Mouse (Mus musculus): ENCODE measurements around the gene Esrrg.

Gene Esrrg

DNA sequence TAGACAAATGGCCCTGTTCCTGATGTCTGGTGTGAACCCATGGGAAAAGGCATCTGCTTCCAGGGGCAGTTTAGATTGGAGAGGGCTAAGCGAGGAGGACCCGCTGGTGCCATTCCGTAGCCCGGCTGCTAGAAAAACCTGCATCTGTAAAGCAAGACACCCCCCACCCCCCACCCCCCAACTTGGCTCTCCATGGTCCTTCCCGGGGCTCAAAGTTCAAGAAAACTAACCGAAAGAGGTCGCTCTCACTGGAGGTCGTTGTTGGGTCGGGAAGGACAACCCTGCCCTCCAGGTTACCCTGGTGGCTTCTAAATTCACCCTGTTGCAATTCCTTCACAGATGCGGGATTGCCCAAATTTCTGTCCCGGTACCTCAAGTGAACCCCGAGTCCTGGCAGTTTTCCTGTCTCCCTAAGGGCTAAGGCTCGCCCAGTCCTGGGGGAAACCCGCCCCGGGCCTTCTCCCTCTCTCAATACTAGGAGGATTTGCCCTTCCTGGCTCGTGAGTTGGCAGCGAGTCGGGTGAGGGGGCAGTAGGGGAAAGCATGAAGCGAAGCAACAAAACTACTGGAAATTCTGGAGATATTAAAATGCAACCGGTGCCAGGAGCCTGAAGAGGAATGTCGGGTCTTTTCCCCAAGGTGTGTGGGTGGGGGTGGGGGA is at the start of gene Esrrg:
TSS of gene Esrrg (plus strand) at position 531 of the 661 bp plus-strand sequence.
- no peak for DNase-seq (ENCODE audit: low read depth, low spot score)
- peaks cover 4% of the 10 kb centered on the region for H3K27me3 ChIP-seq (ENCODE audit: control insufficient read depth, insufficient read depth, low read length, poor library complexity, severe bottlenecking)
- no peaks in the 10 kb centered on the region for H3K36me3 ChIP-seq (ENCODE audit: control insufficient read depth, insufficient read depth, low read length, poor library complexity, severe bottlenecking)

DNA sequence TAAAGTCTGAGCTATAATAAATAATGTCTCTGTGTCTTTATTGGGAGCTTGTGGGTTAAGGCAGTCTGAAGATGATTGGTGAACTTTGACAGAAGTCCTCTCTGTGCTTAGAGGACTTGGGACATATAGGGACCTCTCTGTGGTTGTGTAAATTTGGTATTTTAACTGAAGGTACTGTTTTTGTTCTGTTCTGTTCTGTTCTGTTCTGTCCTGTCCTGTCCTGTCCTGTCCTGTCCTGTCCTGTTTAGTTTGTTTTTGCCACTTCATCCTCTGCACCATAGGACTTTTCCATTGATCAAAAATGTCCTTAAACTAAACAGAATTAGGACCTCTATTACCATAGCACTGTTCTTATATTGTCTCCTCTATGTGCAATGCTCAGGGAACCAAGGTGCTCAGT is 24.6 kb upstream of the Esrrg start:
- DNase-seq (ENCODE audit: low read depth, low spot score) = no peak
- no peaks in the 10 kb centered on the region for H3K36me3 ChIP-seq (ENCODE audit: control insufficient read depth, insufficient read depth, low read length, poor library complexity, severe bottlenecking)
- no peaks in the 10 kb centered on the region for H3K27me3 ChIP-seq (ENCODE audit: control insufficient read depth, insufficient read depth, low read length, poor library complexity, severe bottlenecking)

DNA sequence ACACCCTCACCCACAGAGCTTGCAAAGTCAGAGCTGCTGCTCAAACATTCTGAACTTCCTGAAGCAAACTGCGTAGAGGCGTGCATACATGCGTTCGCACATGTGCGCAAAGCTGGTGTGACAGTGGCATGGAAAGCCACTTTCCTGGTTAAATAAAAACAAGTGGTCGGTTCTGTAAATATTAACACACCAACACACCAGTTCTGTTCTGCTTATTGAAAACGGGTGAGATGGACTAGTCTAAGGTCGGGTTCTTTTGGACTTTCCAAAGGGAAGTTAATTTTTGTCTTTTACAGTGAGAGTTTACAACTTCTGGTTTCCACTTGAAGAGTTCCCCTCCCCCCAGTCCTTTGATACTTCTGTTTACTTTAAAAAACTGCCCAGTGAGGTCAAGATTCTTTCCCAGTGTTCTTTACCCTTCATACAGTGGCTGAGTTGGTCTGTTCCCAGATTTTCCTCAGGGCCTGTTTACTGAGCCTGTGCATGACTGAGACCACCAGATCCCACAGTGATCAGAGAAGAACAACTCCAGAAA is 22.0 kb upstream of the Esrrg start:
- Histone ChIP-seq H3K36me3 (ENCODE audit: control insufficient read depth, insufficient read depth, low read length, poor library complexity, severe bottlenecking) (no peaks in the 10 kb centered on the region), H3K27me3 (ENCODE audit: control insufficient read depth, insufficient read depth, low read length, poor library complexity, severe bottlenecking) (no peaks in the 10 kb centered on the region)
- peak; percentile 36 for DNase-seq (ENCODE audit: low read depth, low spot score)

DNA sequence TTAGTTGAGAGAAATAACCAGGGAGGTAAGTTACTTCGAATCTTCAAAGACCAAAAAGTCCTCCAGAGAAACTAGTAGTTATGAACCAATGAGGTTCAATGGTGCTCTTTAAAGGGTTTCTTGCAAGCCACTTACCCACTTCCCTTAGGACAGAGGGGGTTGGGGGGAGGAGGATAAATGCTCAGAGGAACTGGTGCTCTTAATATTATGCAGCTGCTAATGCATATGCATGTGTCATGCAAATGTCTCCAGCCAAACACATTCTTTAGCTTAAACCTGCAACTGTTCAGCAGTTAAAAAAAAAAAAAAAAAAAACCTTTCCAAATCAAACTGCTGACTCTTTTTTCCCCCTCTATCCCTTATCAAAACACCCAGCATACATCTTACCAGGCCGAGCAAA is 5.6 kb upstream of the Esrrg start:
- no peak for DNase-seq (ENCODE audit: low read depth, low spot score)
- Histone ChIP-seq H3K27me3 (ENCODE audit: control insufficient read depth, insufficient read depth, low read length, poor library complexity, severe bottlenecking) (no peaks in the 10 kb centered on the region; the same call in 1 of the 2 replicates), H3K36me3 (ENCODE audit: control insufficient read depth, insufficient read depth, low read length, poor library complexity, severe bottlenecking) (no peaks in the 10 kb centered on the region)

DNA sequence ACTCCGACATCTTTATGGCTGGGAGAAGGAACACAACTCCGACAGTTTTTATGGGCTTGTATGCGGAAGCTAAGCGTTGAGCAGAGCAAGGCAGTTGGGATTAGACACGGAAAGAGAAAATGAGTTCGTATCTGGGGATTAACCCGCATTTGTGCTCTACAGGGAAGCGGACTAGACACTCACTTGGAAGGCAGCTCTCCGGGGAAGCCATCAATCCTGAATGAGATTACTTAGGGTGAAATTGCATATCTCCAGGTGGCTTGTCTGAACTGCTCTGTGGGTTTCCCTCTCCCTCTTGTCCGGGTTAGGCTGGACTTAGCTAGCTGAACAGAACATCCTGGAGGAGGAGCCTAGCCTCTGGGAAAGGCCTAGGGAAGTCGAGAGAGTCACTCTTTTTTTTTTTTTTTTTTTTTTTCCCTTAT is 4.5 kb upstream of the Esrrg start:
- Histone ChIP-seq H3K36me3 (ENCODE audit: control insufficient read depth, insufficient read depth, low read length, poor library complexity, severe bottlenecking) (no peaks in the 10 kb centered on the region), H3K27me3 (ENCODE audit: control insufficient read depth, insufficient read depth, low read length, poor library complexity, severe bottlenecking) (peaks cover 4% of the 10 kb centered on the region)
- no peak for DNase-seq (ENCODE audit: low read depth, low spot score)

DNA sequence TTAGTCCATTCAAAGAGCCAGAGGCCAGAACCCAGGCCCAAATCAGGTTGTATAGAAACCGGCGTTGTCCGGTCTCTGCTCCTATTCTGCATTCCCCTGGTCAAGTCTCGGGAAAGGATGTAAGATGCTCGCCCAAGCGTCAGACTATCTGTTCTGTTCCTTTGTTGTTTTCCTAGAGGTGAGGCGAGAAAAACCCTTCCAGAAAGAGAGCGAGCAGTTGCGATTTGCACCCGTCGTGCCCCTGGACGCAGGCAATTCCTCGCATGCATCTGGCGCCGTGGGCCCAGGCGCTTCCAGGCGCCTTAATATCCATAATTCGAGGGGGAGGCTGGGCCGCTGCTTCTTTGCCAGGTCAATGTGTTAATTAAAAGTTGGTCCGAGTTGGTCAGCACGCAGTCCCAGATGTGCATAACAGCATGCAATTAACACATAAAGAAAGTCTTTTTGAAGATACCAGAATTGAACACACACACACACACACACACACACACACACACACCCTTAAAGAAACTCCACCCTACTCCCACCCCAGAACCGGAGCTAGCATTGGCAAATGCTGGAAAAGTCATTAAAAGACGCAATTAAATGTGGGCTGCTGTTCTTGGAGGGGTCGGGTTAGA is 3.8 kb upstream of the Esrrg start:
- DNase-seq (ENCODE audit: low read depth, low spot score) = no peak
- no peaks in the 10 kb centered on the region for H3K36me3 ChIP-seq (ENCODE audit: control insufficient read depth, insufficient read depth, low read length, poor library complexity, severe bottlenecking)

DNA sequence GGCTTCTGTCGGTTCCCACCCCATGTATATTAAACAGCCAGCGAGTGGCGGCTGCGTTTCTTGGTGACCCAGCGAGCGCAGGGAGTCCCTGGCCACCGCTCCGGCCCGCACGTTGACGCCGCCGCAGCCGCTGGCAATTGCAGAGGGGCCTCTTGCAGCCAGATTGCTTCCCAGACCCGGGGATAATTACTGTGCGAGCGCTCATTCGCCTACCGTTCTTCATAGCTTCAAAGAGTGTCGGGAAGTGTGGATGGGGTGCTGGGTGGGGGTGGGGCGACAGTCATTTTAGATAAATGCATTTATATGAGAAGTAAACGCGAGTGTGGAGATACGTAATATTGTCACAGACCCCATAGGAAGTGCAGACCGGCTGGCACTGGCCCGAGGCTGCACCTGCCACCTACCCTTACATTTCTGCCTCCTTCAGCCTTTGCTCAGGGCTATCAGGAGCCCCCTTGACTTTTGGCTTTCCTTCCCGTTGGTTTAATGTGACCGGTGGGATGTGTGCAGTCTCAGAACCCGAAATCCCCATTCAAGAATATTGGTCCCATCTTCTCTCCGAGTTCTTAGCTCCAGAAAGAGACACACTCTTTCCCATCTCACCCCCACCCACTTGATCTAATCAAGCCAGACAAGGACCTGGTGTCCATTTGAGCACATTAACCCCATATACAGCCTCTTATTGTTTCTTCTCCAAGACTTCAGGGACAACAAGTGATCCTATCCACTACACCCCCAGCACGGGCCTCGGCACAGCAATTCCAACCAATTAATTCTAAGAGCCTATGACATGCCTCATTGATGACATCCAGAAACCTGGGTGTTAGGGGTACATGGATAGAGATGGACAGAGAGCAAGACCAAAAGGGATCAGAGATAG is 3.0 kb upstream of the Esrrg start:
- no peaks in the 10 kb centered on the region for H3K36me3 ChIP-seq (ENCODE audit: control insufficient read depth, insufficient read depth, low read length, poor library complexity, severe bottlenecking)
- H3K27me3 ChIP-seq (ENCODE audit: control insufficient read depth, insufficient read depth, low read length, poor library complexity, severe bottlenecking) = peaks cover 4% of the 10 kb centered on the region
- DNase-seq (ENCODE audit: low read depth, low spot score) = no peak

More for the DNA sequence above, 3.8 kb upstream of the Esrrg start:
- peaks cover 4% of the 10 kb centered on the region for H3K27me3 ChIP-seq (ENCODE audit: control insufficient read depth, insufficient read depth, low read length, poor library complexity, severe bottlenecking)

DNA sequence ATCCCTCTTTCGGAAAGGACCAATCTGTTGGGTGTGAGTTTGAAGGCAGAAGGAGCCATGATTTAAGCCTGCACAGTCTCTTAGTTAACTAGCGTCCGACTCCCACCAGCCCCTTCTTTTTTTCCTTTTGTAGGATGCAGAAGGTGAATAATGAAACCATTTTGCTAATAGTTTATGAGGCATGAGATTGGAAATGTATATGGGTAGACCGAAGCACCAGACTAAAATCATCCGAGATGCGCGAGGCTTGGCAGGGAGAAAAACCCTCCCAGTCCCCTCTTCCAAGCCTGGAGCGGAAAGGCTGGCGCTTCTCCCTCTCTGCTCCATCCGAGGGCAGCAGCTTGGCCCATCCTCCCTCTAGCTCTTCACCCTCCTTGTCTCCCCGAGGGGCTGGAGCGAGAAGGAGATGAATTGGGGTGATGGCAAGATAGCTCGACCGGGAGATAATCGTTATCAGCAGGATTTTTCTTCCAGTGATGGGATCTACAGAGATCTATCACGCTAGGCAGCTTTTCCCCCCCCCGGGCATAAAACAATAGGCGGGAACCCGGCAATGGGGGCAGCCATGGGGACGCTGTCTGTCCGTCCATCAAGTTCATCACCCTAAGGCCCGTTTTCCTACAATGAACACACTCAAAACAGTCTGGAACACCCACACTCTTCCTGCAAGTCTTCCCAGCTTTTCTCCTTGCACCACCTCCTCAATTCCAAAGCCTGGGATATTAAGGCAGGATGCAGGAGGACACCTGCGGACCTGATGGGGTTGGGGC is 2.1 kb upstream of the Esrrg start:
- H3K36me3 ChIP-seq (ENCODE audit: control insufficient read depth, insufficient read depth, low read length, poor library complexity, severe bottlenecking) = no peaks in the 10 kb centered on the region
- H3K27me3 ChIP-seq (ENCODE audit: control insufficient read depth, insufficient read depth, low read length, poor library complexity, severe bottlenecking) = peaks cover 4% of the 10 kb centered on the region

DNA sequence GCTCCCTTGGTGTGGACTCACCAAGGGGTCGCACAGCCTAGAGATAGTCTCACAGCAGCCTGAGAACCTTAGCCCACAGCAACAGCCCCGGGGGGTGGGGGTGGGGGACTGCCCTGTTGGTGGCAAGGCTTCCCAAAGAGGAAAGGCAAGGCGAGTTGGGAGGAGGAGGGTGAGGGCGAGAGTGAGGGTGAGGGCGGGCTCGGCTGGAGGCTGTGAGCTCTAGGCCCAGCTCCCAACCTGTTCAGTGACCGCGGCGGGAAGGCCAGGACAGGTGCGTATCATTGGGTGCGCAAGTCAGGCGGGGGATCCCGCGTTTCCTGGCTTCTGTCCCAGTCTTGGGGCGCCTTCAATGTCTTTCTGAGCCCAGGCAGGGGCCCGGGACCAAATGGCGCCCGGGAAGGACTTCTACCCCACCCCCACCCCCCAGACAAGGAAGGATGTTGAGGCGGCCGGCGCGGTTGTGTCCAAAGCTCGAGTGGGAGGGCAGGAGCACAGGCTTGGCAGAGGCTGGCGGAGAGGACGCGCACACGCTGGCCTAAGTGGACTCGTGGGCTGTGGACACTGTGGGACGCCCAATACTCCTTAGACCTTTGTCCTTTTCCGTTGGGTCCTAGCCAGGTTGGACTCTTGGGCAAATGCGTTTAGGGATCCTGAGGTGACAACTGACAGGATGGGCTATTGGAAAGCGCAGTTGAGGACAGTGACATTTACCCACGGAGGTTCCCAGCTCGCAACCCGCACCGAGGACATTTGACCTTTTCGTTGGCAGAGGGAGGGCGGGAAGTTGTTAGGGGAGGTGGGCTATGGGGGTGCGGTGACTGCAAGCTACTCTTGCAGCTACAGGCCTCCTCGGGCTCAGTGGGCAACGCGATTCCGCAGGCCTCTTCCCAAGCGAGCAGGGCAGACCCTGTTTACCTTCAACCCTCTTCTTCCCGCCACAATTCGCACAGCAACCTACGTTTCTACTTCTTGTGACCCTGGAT is 1.2 kb upstream of the Esrrg start:
- H3K27me3 ChIP-seq (ENCODE audit: control insufficient read depth, insufficient read depth, low read length, poor library complexity, severe bottlenecking) = peaks cover 4% of the 10 kb centered on the region
- no peak for DNase-seq (ENCODE audit: low read depth, low spot score)
- no peaks in the 10 kb centered on the region for H3K36me3 ChIP-seq (ENCODE audit: control insufficient read depth, insufficient read depth, low read length, poor library complexity, severe bottlenecking)

More for the DNA sequence above, 2.1 kb upstream of the Esrrg start:
- no peak for DNase-seq (ENCODE audit: low read depth, low spot score)

DNA sequence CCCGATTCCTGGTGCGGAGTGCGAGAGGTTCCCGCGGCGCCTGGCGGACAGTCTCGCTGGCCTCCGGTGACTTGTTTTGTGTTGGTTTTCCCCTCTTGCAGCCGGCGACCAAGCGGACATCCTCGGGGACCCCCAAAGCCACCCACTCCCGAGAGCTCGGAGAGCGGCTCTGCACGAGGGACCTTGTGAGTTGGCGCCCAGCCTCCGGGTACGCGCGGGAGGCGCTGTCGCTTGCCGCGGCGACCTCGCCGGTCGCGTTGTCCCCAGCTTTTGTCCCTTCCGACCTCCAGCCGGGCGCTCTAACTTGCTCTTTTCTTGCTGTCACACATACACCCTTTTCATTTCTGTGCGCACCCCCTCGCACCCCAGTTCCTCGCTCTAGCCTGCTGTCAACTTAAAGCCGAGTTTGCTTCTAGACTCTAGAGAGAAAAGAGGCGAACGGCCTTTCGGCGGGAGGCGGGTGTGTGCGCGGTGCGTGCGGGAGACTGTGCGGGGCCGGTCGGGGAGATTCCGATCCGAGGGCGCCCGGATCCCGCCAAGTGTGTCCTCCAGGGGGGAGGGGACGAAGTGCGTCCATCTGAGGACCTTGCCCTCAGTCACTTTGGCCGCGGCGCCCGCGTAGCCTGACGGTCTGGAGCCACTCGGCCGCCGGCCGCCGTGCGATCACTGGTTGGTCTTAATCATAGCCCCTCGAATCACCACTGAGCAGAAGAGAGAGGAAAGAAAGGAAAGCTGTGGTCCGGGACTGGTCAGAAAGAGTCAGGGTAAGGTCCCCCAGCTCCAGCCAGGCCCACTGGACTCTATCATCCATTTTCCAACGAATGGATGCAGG is 646 bp downstream of the Esrrg start:
- Histone ChIP-seq H3K27me3 (ENCODE audit: control insufficient read depth, insufficient read depth, low read length, poor library complexity, severe bottlenecking) (peaks cover 4% of the 10 kb centered on the region), H3K36me3 (ENCODE audit: control insufficient read depth, insufficient read depth, low read length, poor library complexity, severe bottlenecking) (no peaks in the 10 kb centered on the region)
- peak; percentile 23 for DNase-seq (ENCODE audit: low read depth, low spot score)

DNA sequence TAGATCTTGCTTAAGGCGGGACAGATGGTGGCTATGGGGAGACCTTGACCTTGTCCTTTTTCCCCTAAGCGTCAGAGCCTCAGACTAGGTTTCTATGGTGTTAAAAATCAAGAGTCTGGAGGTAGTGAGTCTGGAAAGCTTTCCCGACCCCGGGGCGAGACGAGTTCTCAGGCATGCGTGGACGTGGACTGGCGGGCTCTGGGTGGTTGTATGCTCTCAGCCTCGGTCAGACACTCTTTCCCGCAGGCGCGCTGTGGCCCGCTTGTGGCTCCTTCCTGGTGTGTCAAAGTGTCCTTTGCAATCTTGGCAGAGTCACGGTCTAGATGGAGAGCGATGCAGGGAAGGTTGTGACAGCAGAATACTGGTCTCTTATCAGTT is 1.3 kb downstream of the Esrrg start:
- no peaks in the 10 kb centered on the region for H3K36me3 ChIP-seq (ENCODE audit: control insufficient read depth, insufficient read depth, low read length, poor library complexity, severe bottlenecking)
- H3K27me3 ChIP-seq (ENCODE audit: control insufficient read depth, insufficient read depth, low read length, poor library complexity, severe bottlenecking) = peaks cover 4% of the 10 kb centered on the region
- no peak for DNase-seq (ENCODE audit: low read depth, low spot score)

DNA sequence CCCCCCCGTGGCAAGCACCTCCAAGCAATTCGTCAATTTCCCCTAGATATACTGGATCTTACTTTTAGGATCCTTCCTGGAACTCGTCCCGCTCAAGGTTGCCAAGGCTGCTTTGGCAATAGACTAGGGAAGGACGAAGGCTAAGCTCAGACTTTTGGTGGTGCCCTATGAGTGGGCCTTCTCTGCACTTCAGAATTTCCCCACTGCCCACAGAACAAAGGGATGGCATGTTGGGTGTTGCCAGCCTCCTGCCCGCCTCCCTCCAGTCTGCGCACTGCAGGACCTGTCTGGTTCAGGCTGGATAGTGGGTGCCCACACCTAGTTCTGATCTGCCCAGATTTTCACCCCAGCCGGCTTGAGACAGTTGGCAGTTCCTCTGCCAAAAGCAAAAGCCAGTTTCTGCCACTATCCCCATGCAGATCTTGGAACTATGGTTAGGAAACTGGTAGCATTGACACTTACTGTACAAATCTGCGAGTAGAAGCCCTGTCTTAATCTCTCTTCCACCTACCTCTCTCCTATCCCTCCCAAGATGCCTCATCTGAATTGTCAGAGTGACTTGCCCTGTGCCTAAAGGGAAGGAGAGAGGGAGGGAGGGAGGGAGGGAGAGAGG is 1.9 kb downstream of the Esrrg start:
- no peak for DNase-seq (ENCODE audit: low read depth, low spot score)
- no peaks in the 10 kb centered on the region for H3K36me3 ChIP-seq (ENCODE audit: control insufficient read depth, insufficient read depth, low read length, poor library complexity, severe bottlenecking)
- peaks cover 4% of the 10 kb centered on the region for H3K27me3 ChIP-seq (ENCODE audit: control insufficient read depth, insufficient read depth, low read length, poor library complexity, severe bottlenecking)
